Mouse (Mus musculus) liver, postnatal 0 days (tissue): ENCODE measurements at regions not wholly inside any gene's neighbourhood (a gene's known extent, or its start where the extent isn't known, plus 50 kb on each side); places are given as distances from the start of the nearest gene placed in this dataset.

Experiments used
- ATAC-seq: fragments of 200-750 bp; cut with Nextera tagmentation; 2 replicates; pipeline ENCODE4 v1.8.0; 2017; ENCODE audit warnings: mild to moderate bottlenecking, moderate library complexity
- DNase-seq: peaks from one replicate; pipeline ENCODE4 v3.0.0-alpha.2; 2016
- H3K27ac ChIP-seq: fragments of 300-500 bp; sonication (generic); 2 replicates; pipeline ENCODE4 v1.5.1; 2014; ENCODE audit warnings: antibody characterized with exemption, moderate library complexity, mild to moderate bottlenecking, low read depth
- H3K27me3 ChIP-seq: fragments of 300-500 bp; sonication (generic); 2 replicates; pipeline ENCODE4 v1.6.1; 2014; ENCODE audit warnings: low read length, control low read depth, mixed read lengths; ENCODE audit not compliant: insufficient read depth
- H3K36me3 ChIP-seq: fragments of 300-500 bp; sonication (generic); replicated peaks from 2 replicates; pipeline ENCODE4 v1.6.1; 2014; ENCODE audit warnings: mild to moderate bottlenecking, control low read depth, low read length, moderate library complexity, mixed read lengths; ENCODE audit not compliant: insufficient read depth
- H3K4me1 ChIP-seq: fragments of 300-500 bp; sonication (generic); 2 replicates; pipeline ENCODE4 v1.6.1; 2014; ENCODE audit warnings: antibody characterized with exemption, mild to moderate bottlenecking, control low read depth; ENCODE audit not compliant: insufficient read depth
- H3K4me2 ChIP-seq: fragments of 300-500 bp; sonication (generic); 2 replicates; pipeline ENCODE4 v1.6.1; 2014; ENCODE audit warnings: low read depth, mild to moderate bottlenecking, low read length, moderate library complexity, mixed read lengths
- H3K4me3 ChIP-seq: fragments of 300-500 bp; sonication (generic); 2 replicates; pipeline ENCODE4 v1.5.1; 2014; ENCODE audit warnings: low read depth, low read length
- H3K9ac ChIP-seq: fragments of 300-500 bp; sonication (generic); replicated peaks from 2 replicates; pipeline ENCODE4 v1.6.1; 2014; ENCODE audit warnings: mild to moderate bottlenecking, moderate library complexity
- H3K9me3 ChIP-seq: fragments of 300-500 bp; sonication (generic); 2 replicates; pipeline ENCODE4 v1.6.1; 2016; ENCODE audit warnings: mild to moderate bottlenecking, control low read depth, low read length, mixed read lengths
- CTCF ChIP-seq: sonication (generic); IDR thresholded peaks from 2 replicates; pipeline ENCODE4 v1.5.1; 2016; ENCODE audit warnings: antibody characterized with exemption, low read depth
- EP300 ChIP-seq: IDR thresholded peaks from 2 replicates; pipeline ENCODE4 v1.6.1; 2016; ENCODE audit warnings: antibody characterized with exemption, low read depth, mild to moderate bottlenecking
- WGBS: fragments of 180-500 bp; shearing (Covaris S2); extraction: QIAGEN DNeasy Blood & Tissue Kit; methylation state at CpG from one replicate; pipeline ENCODE4 v1.1.7; 2014; ENCODE audit not compliant: insufficient replicate concordance; 5-methylcytosine and 5-hydroxymethylcytosine counted together

GRCm38 (mm10) chr3:48464679-48465078 is 1292.4 kb downstream of the Pcdh18 start:
- H3K27me3 ChIP-seq, result no peaks in the 10 kb centered on the region
- H3K9ac ChIP-seq, result no peak overlapping the region
- no peak for TF ChIP-seq CTCF
- no peak for TF ChIP-seq EP300
- H3K4me1 ChIP-seq, result no peaks in the 10 kb centered on the region
- no peak overlapping the region for H3K4me3 ChIP-seq
- no peaks in the 10 kb centered on the region for H3K9me3 ChIP-seq
- H3K4me2 ChIP-seq, result no peak overlapping the region
- H3K36me3 ChIP-seq, result no peaks in the 10 kb centered on the region
- no peak for ATAC-seq
- DNase-seq, result no peak
- H3K27ac ChIP-seq, result no peak overlapping the region

DNA sequence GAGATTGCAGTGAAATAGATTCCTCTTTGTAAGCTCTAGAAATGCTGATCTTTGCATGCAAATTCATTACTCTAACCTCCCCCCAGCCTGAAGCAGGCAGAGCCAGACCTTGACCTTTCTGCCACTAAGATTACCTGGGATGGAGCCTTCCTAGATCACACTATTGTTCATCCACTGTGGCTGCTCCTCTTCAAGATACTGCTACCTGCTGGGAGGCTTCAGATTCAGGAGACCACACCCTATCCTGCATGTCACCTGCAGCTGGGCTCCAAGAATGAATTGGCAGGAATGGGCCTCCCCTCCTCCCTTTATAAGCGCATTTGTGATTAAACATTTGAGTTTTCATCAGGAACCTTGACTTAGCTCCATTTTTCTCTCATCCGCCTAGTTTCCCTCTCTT is 1315.2 kb downstream of the Pcdh18 start:
- Histone ChIP-seq H3K4me2 (no peak overlapping the region), H3K9ac (no peak overlapping the region), H3K27ac (no peak overlapping the region), H3K4me3 (no peak overlapping the region), H3K36me3 (no peaks in the 10 kb centered on the region), H3K9me3 (no peaks in the 10 kb centered on the region), H3K4me1 (no peaks in the 10 kb centered on the region), H3K27me3 (no peaks in the 10 kb centered on the region)
- 72% methylated on average over 2 of the region's 2 CpGs for WGBS
- no peak for DNase-seq
- no peak for ATAC-seq
- TF ChIP-seq EP300 (no peak), CTCF (no peak)

DNA sequence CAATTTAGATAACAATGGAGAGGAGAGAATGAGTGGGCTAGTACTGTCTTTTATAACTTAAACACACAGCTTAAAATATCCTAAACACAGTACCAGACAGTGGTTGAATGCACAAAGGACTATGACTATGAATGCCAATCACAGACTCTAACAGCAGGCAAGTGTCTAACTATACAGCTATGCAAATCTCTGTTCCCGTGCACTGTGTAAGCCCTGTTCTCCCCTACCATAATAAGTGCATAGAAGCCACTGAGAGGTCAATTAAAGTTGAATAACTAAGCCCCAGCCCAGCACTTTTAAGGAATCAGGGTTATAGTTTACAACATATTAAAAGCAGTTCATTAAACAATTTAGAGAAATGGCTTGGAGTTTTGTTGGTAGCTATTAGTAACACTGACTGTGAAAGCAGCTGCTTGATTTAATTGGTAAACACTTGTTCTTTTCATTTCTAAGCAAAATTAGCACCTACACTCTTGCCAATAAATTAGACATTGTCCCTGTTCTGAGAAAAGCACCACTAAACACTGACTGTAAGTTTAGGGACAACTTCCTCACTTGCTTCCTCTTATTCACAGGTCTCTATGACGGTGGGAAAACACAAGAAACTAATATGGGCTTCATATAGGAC is 1327.6 kb downstream of the Pcdh18 start:
- Histone ChIP-seq H3K9ac (no peak overlapping the region), H3K36me3 (no peaks in the 10 kb centered on the region), H3K4me2 (no peak overlapping the region), H3K4me3 (no peak overlapping the region), H3K4me1 (no peaks in the 10 kb centered on the region), H3K27ac (no peak overlapping the region), H3K9me3 (no peaks in the 10 kb centered on the region), H3K27me3 (no peaks in the 10 kb centered on the region)
- 52% methylated on average over 2 of the region's 2 CpGs for WGBS
- TF ChIP-seq EP300, result no peak
- no peak for TF ChIP-seq CTCF
- ATAC-seq (no peak), DNase-seq (no peak)

DNA sequence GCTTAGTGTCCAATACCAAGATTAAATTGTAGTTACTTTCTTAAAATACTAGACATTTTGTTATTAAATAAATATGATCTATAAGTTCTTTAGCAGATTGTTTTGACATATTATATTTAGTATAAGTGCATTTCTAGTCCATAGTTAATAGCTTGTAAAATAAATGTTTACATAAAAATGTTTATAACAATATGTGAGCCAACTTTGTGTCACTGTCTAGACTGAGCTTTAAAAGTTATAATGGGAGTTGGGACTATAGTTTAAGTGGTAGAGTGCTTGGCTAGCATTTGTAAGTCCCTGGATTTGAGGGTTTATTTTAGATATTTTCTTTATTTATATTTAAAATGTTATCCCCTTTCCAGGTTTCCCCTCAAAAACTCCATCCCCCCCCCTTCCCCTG is 1367.3 kb downstream of the Pcdh18 start:
- Histone ChIP-seq H3K36me3 (no peaks in the 10 kb centered on the region), H3K4me2 (no peak overlapping the region), H3K9me3 (no peaks in the 10 kb centered on the region), H3K9ac (no peak overlapping the region), H3K27me3 (no peaks in the 10 kb centered on the region), H3K4me3 (no peak overlapping the region), H3K4me1 (no peaks in the 10 kb centered on the region), H3K27ac (no peak overlapping the region)
- DNase-seq (no peak), ATAC-seq (no peak)
- TF ChIP-seq CTCF, result no peak
- TF ChIP-seq EP300, result no peak
